Mouse (Mus musculus): ENCODE results near the gene Lrrc20.

DNA sequence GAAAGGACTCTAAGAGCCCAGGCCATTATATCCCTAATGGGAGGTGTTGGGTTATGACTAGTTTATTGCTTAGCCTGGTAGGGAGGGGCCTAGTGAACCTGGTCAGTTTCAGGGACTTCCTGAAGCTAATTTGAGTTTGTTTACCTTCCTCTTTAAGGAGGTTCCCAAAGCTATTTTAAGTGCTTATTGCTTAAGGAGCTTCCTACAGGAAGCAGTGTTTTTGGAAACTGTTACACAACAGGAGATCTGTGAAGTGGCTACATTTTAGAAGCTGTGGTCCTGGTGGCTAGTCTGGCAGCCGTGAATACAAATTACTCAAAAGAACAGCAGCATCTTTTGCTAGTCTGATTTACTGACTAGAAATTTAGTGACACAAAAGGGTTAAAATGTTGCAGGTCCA, 1.3 kb upstream of the Lrrc20 start:
- no peak for TF ChIP-seq CTCF (IDR thresholded peaks at IDR 0.05; ENCODE audit: control insufficient read depth, insufficient read depth, low read length)
- TF ChIP-seq POLR2A (IDR thresholded peaks at IDR 0.05; ENCODE audit: borderline replicate concordance, control insufficient read depth, low read depth, low read length) = no peak

Data from bone marrow, adult 2 months (tissue).